Mouse (Mus musculus): ENCODE data around the gene Plscr2. TPM values are rescaled to one million over a fixed set of nuclear protein-coding genes. Genes with fewer than 3 reads are reported as not detected.

Gene Plscr2
- total and polyA plus RNA-seq, 2 experiments = 13.9 to 51.6 TPM

DNA sequence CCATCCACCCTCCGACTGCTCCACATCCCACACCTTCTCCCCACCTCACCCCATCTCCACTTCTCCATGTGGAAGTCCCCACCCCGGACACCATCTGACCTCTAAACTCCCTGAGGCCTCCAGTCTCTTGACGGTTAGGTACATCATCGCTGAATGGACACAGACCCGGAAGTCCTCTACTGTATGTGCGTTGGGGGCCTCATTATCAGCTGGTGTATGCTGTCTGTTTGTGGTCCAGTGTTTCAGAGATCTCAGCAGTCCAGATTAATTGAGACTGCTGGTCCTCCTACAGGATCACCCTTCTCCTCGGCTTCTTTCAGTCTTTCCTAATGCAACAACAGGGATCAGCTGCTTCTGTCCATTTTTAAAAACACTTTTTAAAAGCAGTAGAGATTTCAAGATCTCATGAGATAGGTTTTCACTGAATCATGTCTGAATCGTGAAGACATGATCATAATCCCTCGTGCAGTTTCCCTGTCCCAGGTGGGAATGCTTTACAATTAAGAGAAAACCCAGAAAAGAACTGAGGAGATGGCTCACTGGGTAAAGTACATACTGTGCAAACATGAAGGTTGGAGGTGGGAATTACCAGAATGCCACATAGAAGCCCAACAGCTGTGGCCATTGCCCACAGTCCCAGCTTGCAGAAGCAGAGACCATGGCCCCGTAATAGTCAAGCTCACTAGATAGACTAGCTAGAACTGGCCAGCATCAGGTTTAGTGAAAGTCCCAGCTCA is 21.6 kb upstream of the Plscr2 start:
- H3K27me3 ChIP-seq (ENCODE audit: control insufficient read depth, insufficient read depth, low read length) = no peaks in the 10 kb centered on the region
- no peak overlapping the region for H3K9ac ChIP-seq (ENCODE audit: low read depth, low read length)

DNA sequence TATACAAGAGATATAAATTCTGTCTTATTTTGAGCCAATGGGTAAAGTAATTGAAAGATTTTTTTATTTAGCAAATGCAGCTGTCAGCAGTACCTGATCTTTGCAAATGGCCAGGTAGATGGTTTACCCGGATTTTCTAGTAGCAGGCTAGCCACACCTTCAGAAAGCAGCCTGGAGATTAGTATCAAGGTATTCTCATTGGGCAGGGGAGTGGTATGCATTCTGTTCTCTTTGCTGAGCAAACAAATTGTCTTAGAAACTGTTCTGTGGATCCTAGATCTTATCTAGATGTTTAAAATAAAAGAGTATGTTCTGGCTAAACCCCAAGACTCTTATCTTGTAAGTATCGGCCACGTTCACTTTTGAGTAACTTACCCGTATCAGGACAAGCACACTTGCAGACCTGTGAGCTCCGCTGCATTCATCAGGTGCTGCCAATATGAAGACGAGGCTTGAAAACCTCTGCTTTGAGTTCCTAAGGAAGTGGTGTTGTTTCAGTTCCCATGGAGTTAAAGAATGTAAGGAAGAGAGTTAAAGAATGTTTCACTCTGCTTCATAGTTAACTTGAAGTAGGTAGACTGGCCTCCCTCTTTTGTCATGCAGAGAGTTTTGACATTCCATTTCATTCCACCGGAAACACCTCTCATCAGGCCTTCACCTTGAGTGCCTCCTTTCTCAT is 14.8 kb upstream of the Plscr2 start:
- Histone ChIP-seq H3K79me2 (ENCODE audit: control insufficient read depth, insufficient read depth, low read length) (no peaks in the 10 kb centered on the region), H3K27ac (replicated peaks; ENCODE audit: insufficient read depth, low read depth, low read length) (no peak overlapping the region), H3K4me1 (ENCODE audit: control insufficient read depth, insufficient read depth, low read length) (no peaks in the 10 kb centered on the region; the same call in 1 of the 2 replicates), H3K27me3 (ENCODE audit: control insufficient read depth, insufficient read depth, low read length) (no peaks in the 10 kb centered on the region), H3K36me3 (ENCODE audit: control insufficient read depth, insufficient read depth, low read length) (peaks cover 27% of the 10 kb centered on the region), H3K4me3 (ENCODE audit: insufficient read depth, low read depth, low read length) (no peak overlapping the region), H3K9ac (ENCODE audit: low read depth, low read length) (no peak overlapping the region)
- no peak for DNase-seq (ENCODE audit: extremely low read depth, low read depth, low spot score)
- TF ChIP-seq CTCF (IDR thresholded peaks at IDR 0.05; ENCODE audit: low read depth, low read length) (no peak), POLR2A (IDR thresholded peaks at IDR 0.05; ENCODE audit: extremely low read depth, insufficient read depth, low read length) (no peak)
- WGBS = 83% methylated on average over 7 of the region's 7 CpGs

More for the DNA sequence above, 21.6 kb upstream of the Plscr2 start:
- peaks cover 6% of the 10 kb centered on the region; the same call in 1 of the 2 replicates for H3K4me1 ChIP-seq (ENCODE audit: control insufficient read depth, insufficient read depth, low read length)
- DNase-seq (ENCODE audit: extremely low read depth, low read depth, low spot score) = no peak
- no peaks in the 10 kb centered on the region; the same call in 1 of the 2 replicates for H3K79me2 ChIP-seq (ENCODE audit: control insufficient read depth, insufficient read depth, low read length)
- WGBS = 75% methylated on average over 10 of the region's 10 CpGs
- TF ChIP-seq CTCF (IDR thresholded peaks at IDR 0.05; ENCODE audit: low read depth, low read length) = no peak
- no peak for TF ChIP-seq POLR2A (IDR thresholded peaks at IDR 0.05; ENCODE audit: extremely low read depth, insufficient read depth, low read length)
- no peak overlapping the region for H3K27ac ChIP-seq (replicated peaks; ENCODE audit: insufficient read depth, low read depth, low read length)
- no peak overlapping the region for H3K4me3 ChIP-seq (ENCODE audit: insufficient read depth, low read depth, low read length)
- peaks cover 1% of the 10 kb centered on the region; the same call in 1 of the 2 replicates for H3K36me3 ChIP-seq (ENCODE audit: control insufficient read depth, insufficient read depth, low read length)

DNA sequence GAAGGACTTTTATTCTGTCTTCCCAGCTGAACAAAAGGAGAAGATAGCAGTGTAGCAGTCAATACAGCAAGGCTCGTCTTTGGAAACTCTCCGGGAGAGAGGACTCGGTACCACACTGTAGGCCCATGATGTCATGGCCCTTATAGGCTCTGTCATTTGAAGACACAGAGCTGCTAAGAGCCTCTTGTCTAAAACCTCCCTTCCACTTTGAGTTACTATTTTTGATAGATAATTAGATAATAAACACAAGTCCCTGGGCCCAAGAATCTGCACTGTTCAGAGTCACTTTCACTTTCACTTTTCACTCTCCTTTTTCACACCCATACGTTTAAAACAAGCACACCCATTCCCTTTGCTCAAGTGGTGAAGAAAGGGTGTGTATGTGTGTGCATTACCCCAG is 9.7 kb upstream of the Plscr2 start:
- Histone ChIP-seq H3K4me1 (ENCODE audit: control insufficient read depth, insufficient read depth, low read length) (peaks cover 13% of the 10 kb centered on the region), H3K27me3 (ENCODE audit: control insufficient read depth, insufficient read depth, low read length) (no peaks in the 10 kb centered on the region), H3K36me3 (ENCODE audit: control insufficient read depth, insufficient read depth, low read length) (peaks cover 16% of the 10 kb centered on the region; the same call in 1 of the 2 replicates), H3K79me2 (ENCODE audit: control insufficient read depth, insufficient read depth, low read length) (peaks cover 2% of the 10 kb centered on the region; the same call in 1 of the 2 replicates), H3K27ac (replicated peaks; ENCODE audit: insufficient read depth, low read depth, low read length) (peak overlapping the region; percentile 86), H3K9ac (ENCODE audit: low read depth, low read length) (peak overlapping the region; percentile 49), H3K4me3 (ENCODE audit: insufficient read depth, low read depth, low read length) (peak overlapping the region; percentile 35)
- TF ChIP-seq CTCF (IDR thresholded peaks at IDR 0.05; ENCODE audit: low read depth, low read length) (no peak), POLR2A (IDR thresholded peaks at IDR 0.05; ENCODE audit: extremely low read depth, insufficient read depth, low read length) (no peak)
- 25% methylated on average over 4 of the region's 4 CpGs for WGBS
- DNase-seq (ENCODE audit: extremely low read depth, low read depth, low spot score) = peak; percentile 66

DNA sequence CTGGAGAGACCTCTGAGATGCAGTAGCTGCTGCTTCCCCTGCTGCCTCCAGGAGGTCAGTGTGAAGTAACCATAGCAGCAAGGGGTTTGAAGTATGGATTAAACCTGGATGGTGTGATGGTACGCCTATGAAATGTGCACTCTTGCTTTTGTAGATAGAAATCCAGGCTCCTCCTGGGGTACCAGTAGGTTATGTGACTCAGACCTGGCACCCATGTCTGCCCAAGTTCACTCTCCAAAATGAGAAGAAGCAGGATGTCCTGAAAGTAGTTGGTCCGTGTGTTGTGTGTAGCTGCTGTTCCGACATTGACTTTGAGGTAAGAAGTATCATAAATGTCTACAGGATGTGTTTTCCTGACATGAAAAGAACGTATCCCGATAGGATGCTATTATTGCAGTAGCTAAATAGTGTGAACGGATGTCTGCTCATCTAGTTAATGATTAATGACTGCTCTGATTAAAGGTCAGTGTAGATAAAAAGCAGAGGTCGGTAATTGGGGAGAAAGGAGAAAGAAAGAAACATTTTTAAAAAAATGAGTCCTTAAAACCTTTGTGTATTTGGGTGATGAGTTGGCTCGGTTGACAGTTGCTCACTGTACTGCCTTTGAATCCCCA is 8.7 kb upstream of the Plscr2 start:
- WGBS = 15% methylated on average over 8 of the region's 8 CpGs
- no peaks in the 10 kb centered on the region for H3K27me3 ChIP-seq (ENCODE audit: control insufficient read depth, insufficient read depth, low read length)
- peak overlapping the region; percentile 93 for H3K27ac ChIP-seq (replicated peaks; ENCODE audit: insufficient read depth, low read depth, low read length)
- H3K79me2 ChIP-seq (ENCODE audit: control insufficient read depth, insufficient read depth, low read length) = peaks cover 2% of the 10 kb centered on the region; the same call in 1 of the 2 replicates
- H3K36me3 ChIP-seq (ENCODE audit: control insufficient read depth, insufficient read depth, low read length) = peaks cover 9% of the 10 kb centered on the region; the same call in 1 of the 2 replicates
- H3K9ac ChIP-seq (ENCODE audit: low read depth, low read length) = no peak overlapping the region
- H3K4me3 ChIP-seq (ENCODE audit: insufficient read depth, low read depth, low read length) = no peak overlapping the region
- peaks cover 16% of the 10 kb centered on the region for H3K4me1 ChIP-seq (ENCODE audit: control insufficient read depth, insufficient read depth, low read length)
- TF ChIP-seq POLR2A (IDR thresholded peaks at IDR 0.05; ENCODE audit: extremely low read depth, insufficient read depth, low read length) (no peak), CTCF (IDR thresholded peaks at IDR 0.05; ENCODE audit: low read depth, low read length) (no peak)
- peak; percentile 90 for DNase-seq (ENCODE audit: extremely low read depth, low read depth, low spot score)

DNA sequence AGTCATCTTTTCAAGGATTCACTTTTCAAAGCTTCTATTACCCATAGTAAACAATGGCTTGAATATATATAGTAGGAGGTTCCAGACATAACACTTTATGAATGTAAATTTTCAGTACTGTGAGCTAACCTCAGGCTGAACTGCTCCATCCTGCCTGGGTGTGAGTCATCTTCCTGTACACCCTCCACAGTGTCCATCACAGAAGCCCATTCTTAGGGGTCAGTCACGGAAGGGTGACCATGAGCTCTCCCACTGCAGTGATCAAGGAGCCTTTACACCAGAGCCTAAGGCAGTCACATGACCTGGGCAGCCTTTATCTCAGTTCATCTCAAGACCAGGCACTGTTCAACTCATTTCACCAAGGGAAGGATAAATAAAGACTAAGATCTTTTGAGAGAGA is 7.7 kb upstream of the Plscr2 start:
- Histone ChIP-seq H3K27me3 (ENCODE audit: control insufficient read depth, insufficient read depth, low read length) (no peaks in the 10 kb centered on the region), H3K4me1 (ENCODE audit: control insufficient read depth, insufficient read depth, low read length) (peaks cover 16% of the 10 kb centered on the region), H3K79me2 (ENCODE audit: control insufficient read depth, insufficient read depth, low read length) (peaks cover 2% of the 10 kb centered on the region; the same call in 1 of the 2 replicates), H3K9ac (ENCODE audit: low read depth, low read length) (no peak overlapping the region), H3K4me3 (ENCODE audit: insufficient read depth, low read depth, low read length) (no peak overlapping the region), H3K27ac (replicated peaks; ENCODE audit: insufficient read depth, low read depth, low read length) (0 out of 2 replicates have a peak overlapping the region, but pooled peaks have one; percentile 45), H3K36me3 (ENCODE audit: control insufficient read depth, insufficient read depth, low read length) (peaks cover 5% of the 10 kb centered on the region; the same call in 1 of the 2 replicates)
- TF ChIP-seq CTCF (IDR thresholded peaks at IDR 0.05; ENCODE audit: low read depth, low read length) = no peak
- no peak for TF ChIP-seq POLR2A (IDR thresholded peaks at IDR 0.05; ENCODE audit: extremely low read depth, insufficient read depth, low read length)
- DNase-seq (ENCODE audit: extremely low read depth, low read depth, low spot score) = no peak
- 81% methylated on average over 1 of the region's 1 CpGs for WGBS

Measured in liver, adult 2 months (tissue).